In genomic region chr2:170730781-170731180, GRCm38 (mm10) we compare ENCODE assay signal across 10 mouse cellular contexts. TPM values are rescaled to one million over a fixed set of nuclear protein-coding genes. Genes with fewer than 3 reads are reported as not detected.
DNase-seq lines count a peak whose midpoint lies in the region; ATAC-seq lines count a peak whose summit lies in the region.
"Had no signal": no experiment of that assay in that cellular context is flagged by ENCODE, and none has a peak within 500 bp of the region (broad histone marks: within the 10 kb centered on the region; RNA-seq: fewer than 3 reads in every experiment).

No protein-coding gene starts in this region.

- H3K4me1 ChIP-seq in heart, embryonic 12.5 days (replicated peaks) = peaks cover 30% of the 10 kb centered on the region
- peaks cover 47% of the 10 kb centered on the region for H3K4me1 ChIP-seq in embryonic facial prominence, embryonic 10.5 days
- no peaks in the 10 kb centered on the region for H3K4me1 ChIP-seq in hindbrain, embryonic 11.5 days (replicated peaks; ENCODE audit: control insufficient read depth, insufficient read depth, low read length)
- H3K4me1 ChIP-seq in midbrain, embryonic 15.5 days = peaks cover 34% of the 10 kb centered on the region
- no peaks in the 10 kb centered on the region for H3K4me1 ChIP-seq in liver, embryonic 12.5 days
- no peaks in the 10 kb centered on the region for H3K4me1 ChIP-seq in kidney, embryonic 14.5 days (ENCODE audit: control insufficient read depth, insufficient read depth, low read length)

- no peak overlapping the region for H3K27ac ChIP-seq in heart, embryonic 12.5 days (ENCODE audit: poor library complexity, severe bottlenecking)
- H3K27ac ChIP-seq in embryonic facial prominence, embryonic 10.5 days (replicated peaks) = no peak overlapping the region
- H3K27ac ChIP-seq in hindbrain, embryonic 11.5 days (ENCODE audit: low read depth, low read length) = peak overlapping the region; percentile 76; the same call in 1 of the 2 replicates
- peak overlapping the region; percentile 87 for H3K27ac ChIP-seq in midbrain, embryonic 15.5 days
- no peak overlapping the region for H3K27ac ChIP-seq in liver, embryonic 12.5 days
- no peak overlapping the region for H3K27ac ChIP-seq in kidney, embryonic 14.5 days (ENCODE audit: low read depth, low read length)
- H3K27ac ChIP-seq: intestine, embryonic 15.5 days had no signal

- H3K9me3 ChIP-seq in heart, embryonic 12.5 days (replicated peaks) = no peaks in the 10 kb centered on the region
- H3K9me3 ChIP-seq in embryonic facial prominence, embryonic 10.5 days = no peaks in the 10 kb centered on the region
- no peaks in the 10 kb centered on the region for H3K9me3 ChIP-seq in hindbrain, embryonic 11.5 days (ENCODE audit: control insufficient read depth, low read length)
- H3K9me3 ChIP-seq in midbrain, embryonic 15.5 days = no peaks in the 10 kb centered on the region
- no peaks in the 10 kb centered on the region for H3K9me3 ChIP-seq in liver, embryonic 12.5 days (replicated peaks)
- no peaks in the 10 kb centered on the region for H3K9me3 ChIP-seq in kidney, embryonic 14.5 days (ENCODE audit: control insufficient read depth, low read length)
- H3K9me3 ChIP-seq: intestine, embryonic 15.5 days had no signal

- no peak for ATAC-seq in heart, embryonic 12.5 days (ENCODE audit: insufficient number of reproducible peaks, low FRiP score)
- no peak for ATAC-seq in hindbrain, embryonic 11.5 days (ENCODE audit: low FRiP score)
- no peak for ATAC-seq in midbrain, embryonic 15.5 days (replicated peaks)
- ATAC-seq in liver, embryonic 12.5 days = no peak
- no peak for ATAC-seq in kidney, embryonic 14.5 days (ENCODE audit: low FRiP score, low TSS enrichment)

- no peak overlapping the region for H3K9ac ChIP-seq in heart, embryonic 12.5 days
- H3K9ac ChIP-seq in hindbrain, embryonic 11.5 days (ENCODE audit: low read depth, low read length) = no peak overlapping the region
- H3K9ac ChIP-seq in midbrain, embryonic 15.5 days = no peak overlapping the region
- no peak overlapping the region for H3K9ac ChIP-seq in liver, embryonic 12.5 days
- no peak overlapping the region for H3K9ac ChIP-seq in kidney, embryonic 14.5 days (ENCODE audit: low read depth, low read length)

- intact Hi-C loops in left cerebral cortex, postnatal 36 days (cut with DNase I) = loop anchor here (2.0 to 10.0 kb wide), 3 partner anchors 36 to 216 kb away; no protein-coding TSS in a partner anchor

- peak; percentile 81 for DNase-seq in heart, adult 11 months
- no peak for DNase-seq in embryonic facial prominence, embryonic 10.5 days (ENCODE audit: low spot score)
- DNase-seq in hindbrain, embryonic 11.5 days (ENCODE audit: low spot score) = no peak
- no peak for DNase-seq in left cerebral cortex, postnatal 36 days (ENCODE audit: low spot score in 2 of 2)
- DNase-seq: B cell, adult 2 months had no signal

- 59% methylated on average over 13 of the region's 13 CpGs for WGBS in heart, embryonic 12.5 days
- 68% methylated on average over 13 of the region's 13 CpGs for WGBS in embryonic facial prominence, embryonic 10.5 days
- WGBS in hindbrain, embryonic 11.5 days = 67% methylated on average over 13 of the region's 13 CpGs
- WGBS in midbrain, embryonic 15.5 days = 69% methylated on average over 13 of the region's 13 CpGs
- 46% methylated on average over 13 of the region's 13 CpGs for WGBS in liver, embryonic 12.5 days (ENCODE audit: insufficient replicate concordance)
- WGBS in kidney, embryonic 14.5 days = 67% methylated on average over 13 of the region's 13 CpGs

- H3K27me3 ChIP-seq in heart, embryonic 12.5 days (replicated peaks) = no peaks in the 10 kb centered on the region
- H3K27me3 ChIP-seq in embryonic facial prominence, embryonic 10.5 days (replicated peaks; ENCODE audit: low read depth, poor library complexity, severe bottlenecking) = peaks cover 32% of the 10 kb centered on the region
- H3K27me3 ChIP-seq in hindbrain, embryonic 11.5 days (ENCODE audit: control insufficient read depth, insufficient read depth, low read length) = 0 out of 2 replicates have a peak, but pooled peaks cover 2% of the 10 kb centered on the region
- no peaks in the 10 kb centered on the region; the same call in 1 of the 2 replicates for H3K27me3 ChIP-seq in midbrain, embryonic 15.5 days (replicated peaks)
- peaks cover 24% of the 10 kb centered on the region for H3K27me3 ChIP-seq in liver, embryonic 12.5 days (replicated peaks)
- peaks cover 19% of the 10 kb centered on the region for H3K27me3 ChIP-seq in kidney, embryonic 14.5 days (ENCODE audit: control insufficient read depth, insufficient read depth, low read length)

- no peaks in the 10 kb centered on the region for H3K36me3 ChIP-seq in heart, embryonic 12.5 days
- H3K36me3 ChIP-seq in embryonic facial prominence, embryonic 10.5 days (replicated peaks) = no peaks in the 10 kb centered on the region
- no peaks in the 10 kb centered on the region for H3K36me3 ChIP-seq in hindbrain, embryonic 11.5 days (ENCODE audit: control insufficient read depth, insufficient read depth, low read length)
- H3K36me3 ChIP-seq in midbrain, embryonic 15.5 days (replicated peaks) = no peaks in the 10 kb centered on the region
- no peaks in the 10 kb centered on the region for H3K36me3 ChIP-seq in liver, embryonic 12.5 days
- no peaks in the 10 kb centered on the region for H3K36me3 ChIP-seq in kidney, embryonic 14.5 days (ENCODE audit: control insufficient read depth, insufficient read depth, low read length)
- H3K36me3 ChIP-seq: intestine, embryonic 15.5 days had no signal

- H3K4me3 ChIP-seq in heart, embryonic 12.5 days = no peak overlapping the region
- peak overlapping the region; percentile 73 for H3K4me3 ChIP-seq in embryonic facial prominence, embryonic 10.5 days
- H3K4me3 ChIP-seq in hindbrain, embryonic 11.5 days (ENCODE audit: low read depth, low read length) = no peak overlapping the region
- no peak overlapping the region for H3K4me3 ChIP-seq in midbrain, embryonic 15.5 days
- H3K4me3 ChIP-seq in liver, embryonic 12.5 days = no peak overlapping the region
- no peak overlapping the region for H3K4me3 ChIP-seq in kidney, embryonic 14.5 days (ENCODE audit: low read length)

- no peak overlapping the region for H3K4me2 ChIP-seq in heart, embryonic 12.5 days
- H3K4me2 ChIP-seq in hindbrain, embryonic 11.5 days (replicated peaks; ENCODE audit: low read depth, low read length) = peak overlapping the region; percentile 94; the same call in 1 of the 2 replicates
- H3K4me2 ChIP-seq in midbrain, embryonic 15.5 days = peak overlapping the region; percentile 82
- no peak overlapping the region for H3K4me2 ChIP-seq in liver, embryonic 12.5 days
- H3K4me2 ChIP-seq in kidney, embryonic 14.5 days (replicated peaks; ENCODE audit: low read depth, low read length) = no peak overlapping the region; the same call in 1 of the 2 replicates

RNA-seq across cellular contexts. Expression of gene Dok5, which starts 0.8 kb away (rescaled TPM):
- 6.9 and 7.5 TPM in 2 replicates for polyA plus RNA-seq in heart, embryonic 12.5 days (2016; fragmentation: Nextera tagmentation; extraction: Ambion mirVana)
- polyA plus RNA-seq in embryonic facial prominence, embryonic 10.5 days (2016; fragmentation: Nextera tagmentation; extraction: Ambion mirVana) = 11.8 and 16.3 TPM in 2 replicates
- polyA plus RNA-seq in hindbrain, embryonic 11.5 days (2014; fragmentation: Nextera tagmentation; extraction: Ambion mirVana) = 18.0 and 19.4 TPM in 2 replicates
- 52.9 and 55.1 TPM in 2 replicates for polyA plus RNA-seq in midbrain, embryonic 15.5 days (2015; fragmentation: Nextera tagmentation; extraction: Ambion mirVana)
- polyA plus RNA-seq in liver, embryonic 12.5 days (2016; fragmentation: Nextera tagmentation; extraction: Ambion mirVana) = 0.76 and 0.92 TPM in 2 replicates
- total RNA-seq in left cerebral cortex, postnatal 36 days (2021) = 10 to 100 TPM; 29.6 to 31.4 TPM
- 0.81 and 0.85 TPM in 2 replicates for polyA plus RNA-seq in kidney, embryonic 14.5 days (2014; fragmentation: Nextera tagmentation; extraction: Ambion mirVana)

Comparison
In these comparisons a context has a peak if more than half of its experiments do, and no peak if none do; other contexts are left out.
1. H3K27ac ChIP-seq: peak in hindbrain, embryonic 11.5 days (single experiment) and midbrain, embryonic 15.5 days (single experiment); none in heart, embryonic 12.5 days (single experiment), embryonic facial prominence, embryonic 10.5 days (single experiment), liver, embryonic 12.5 days (single experiment) and kidney, embryonic 14.5 days (single experiment).
2. H3K4me2 ChIP-seq: peak in hindbrain, embryonic 11.5 days (single experiment) and midbrain, embryonic 15.5 days (single experiment); none in heart, embryonic 12.5 days (single experiment), liver, embryonic 12.5 days (single experiment) and kidney, embryonic 14.5 days (single experiment).